Mouse (Mus musculus): ENCODE results near the gene Mylk2. TPM values are rescaled to one million over a fixed set of nuclear protein-coding genes. Genes with fewer than 3 reads are reported as not detected.

Mylk2 gene
- polyA plus RNA-seq (2014; fragmentation: Illumina TruSeq; extraction: RNeasy Lipid Tissue Mini Kit (QIAGEN cat#74804)) = not detected

GRCm38 (mm10) chr2:152911031-152911430 lies at the start of gene Mylk2:
Mylk2 (plus strand) TSS chr2:152911352.

GRCm38 (mm10) chr2:152933048-152933447 lies 21.9 kb downstream of the Mylk2 start, which contains the start of gene Foxs1:
Foxs1 (minus strand) TSS chr2:152933208.

GRCm38 (mm10) chr2:152951065-152951849 lies 40.1 kb downstream of the Mylk2 start, which contains the start of gene Dusp15:
Dusp15 (minus strand) TSS chr2:152951698.

GRCm38 (mm10) chr2:152962091-152962793 lies 51.1 kb downstream of the Mylk2 start, which contains the start of gene Ttll9:
Ttll9 (plus strand) TSS chr2:152962485.

Other genes starting within 250 kb of the Mylk2 start
- 35.9 TPM for gene H13, start 241.9 kb upstream of the Mylk2 start, polyA plus RNA-seq (2014; fragmentation: Illumina TruSeq; extraction: RNeasy Lipid Tissue Mini Kit (QIAGEN cat#74804))
- gene Mcts2, start 224.3 kb upstream of the Mylk2 start, polyA plus RNA-seq (2014; fragmentation: Illumina TruSeq; extraction: RNeasy Lipid Tissue Mini Kit (QIAGEN cat#74804)) = 23.2 TPM
- gene Id1, start 175.1 kb upstream of the Mylk2 start, polyA plus RNA-seq (2014; fragmentation: Illumina TruSeq; extraction: RNeasy Lipid Tissue Mini Kit (QIAGEN cat#74804)) = 21.2 TPM
- not detected for gene Cox4i2, start 157.2 kb upstream of the Mylk2 start, polyA plus RNA-seq (2014; fragmentation: Illumina TruSeq; extraction: RNeasy Lipid Tissue Mini Kit (QIAGEN cat#74804))
- 28.0 TPM for gene Bcl2l1, start 79.6 kb upstream of the Mylk2 start, polyA plus RNA-seq (2014; fragmentation: Illumina TruSeq; extraction: RNeasy Lipid Tissue Mini Kit (QIAGEN cat#74804))
- gene Tpx2, start 63.4 kb upstream of the Mylk2 start, polyA plus RNA-seq (2014; fragmentation: Illumina TruSeq; extraction: RNeasy Lipid Tissue Mini Kit (QIAGEN cat#74804)) = 63.9 TPM
- not detected for gene Foxs1, start 21.9 kb downstream of the Mylk2 start, polyA plus RNA-seq (2014; fragmentation: Illumina TruSeq; extraction: RNeasy Lipid Tissue Mini Kit (QIAGEN cat#74804))
- not detected for gene Dusp15, start 40.3 kb downstream of the Mylk2 start, polyA plus RNA-seq (2014; fragmentation: Illumina TruSeq; extraction: RNeasy Lipid Tissue Mini Kit (QIAGEN cat#74804))
- not detected for gene Ttll9, start 51.1 kb downstream of the Mylk2 start, polyA plus RNA-seq (2014; fragmentation: Illumina TruSeq; extraction: RNeasy Lipid Tissue Mini Kit (QIAGEN cat#74804))
- 63.4 TPM for gene Pdrg1, start 104.1 kb downstream of the Mylk2 start, polyA plus RNA-seq (2014; fragmentation: Illumina TruSeq; extraction: RNeasy Lipid Tissue Mini Kit (QIAGEN cat#74804))
- not detected for gene Xkr7, start 120.5 kb downstream of the Mylk2 start, polyA plus RNA-seq (2014; fragmentation: Illumina TruSeq; extraction: RNeasy Lipid Tissue Mini Kit (QIAGEN cat#74804))
- 0.54 TPM for gene Ccm2l, start 154.6 kb downstream of the Mylk2 start, polyA plus RNA-seq (2014; fragmentation: Illumina TruSeq; extraction: RNeasy Lipid Tissue Mini Kit (QIAGEN cat#74804))
- gene Hck, start 197.1 kb downstream of the Mylk2 start, polyA plus RNA-seq (2014; fragmentation: Illumina TruSeq; extraction: RNeasy Lipid Tissue Mini Kit (QIAGEN cat#74804)) = not detected
- gene Tm9sf4, start 250.0 kb downstream of the Mylk2 start, polyA plus RNA-seq (2014; fragmentation: Illumina TruSeq; extraction: RNeasy Lipid Tissue Mini Kit (QIAGEN cat#74804)) = 33.0 TPM

All from ovary, adult 10 weeks (tissue).